ENCODE assay signal across 21 mouse cellular contexts in the genomic region with DNA sequence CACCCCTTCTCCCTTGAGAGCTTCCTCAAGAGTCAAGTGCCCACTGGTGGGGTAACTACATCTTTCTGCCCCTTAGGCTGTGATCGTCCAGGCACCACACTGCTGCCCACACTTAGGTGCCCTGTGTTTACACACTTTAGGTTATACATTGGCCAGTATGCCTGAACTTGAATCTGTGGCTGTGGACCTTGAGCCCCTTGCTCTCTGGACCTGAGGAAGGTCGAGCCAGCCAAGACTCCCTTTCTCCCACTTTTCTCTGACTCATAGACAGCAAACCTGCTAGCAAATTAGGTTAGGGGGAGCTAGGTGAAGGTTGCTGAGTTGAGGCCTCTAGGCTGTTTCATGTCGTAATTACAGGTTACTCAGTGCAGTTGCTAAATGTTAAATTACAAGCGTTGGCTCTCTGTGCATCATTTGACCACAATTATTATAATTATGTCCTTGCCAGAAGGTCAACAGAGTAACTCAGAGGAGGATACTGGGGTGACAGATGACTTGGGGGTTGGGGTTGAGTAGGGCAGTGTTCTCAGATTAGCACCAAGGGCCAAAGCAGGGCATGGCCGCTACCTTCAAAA. TPM values are rescaled to one million over a fixed set of nuclear protein-coding genes. Genes with fewer than 3 reads are reported as not detected.
DNase-seq lines count a peak whose midpoint lies in the region; TF ChIP-seq lines count a peak whose summit lies in the region.
"Had no signal": no experiment of that assay in that cellular context is flagged by ENCODE, and none has a peak within 500 bp of the region (broad histone marks: within the 10 kb centered on the region; RNA-seq: fewer than 3 reads in every experiment).

No protein-coding gene starts in this region.

- H3K79me2 ChIP-seq in C2C12 (ENCODE audit: control insufficient read depth, insufficient read depth) = peaks cover 8% of the 10 kb centered on the region

- no peak overlapping the region for H3ac ChIP-seq in C2C12 (ENCODE audit: control insufficient read depth, insufficient read length, low read depth)

- no peaks in the 10 kb centered on the region for H3K27me3 ChIP-seq in C2C12 (ENCODE audit: control insufficient read depth, insufficient read depth, insufficient read length)
- H3K27me3 ChIP-seq: limb, embryonic 13.5 days had no signal

- no peak for TF ChIP-seq CTCF in C2C12 (IDR thresholded peaks at IDR 0.05; ENCODE audit: control insufficient read depth, insufficient read depth, insufficient read length)

- no peaks in the 10 kb centered on the region for H3K79me3 ChIP-seq in C2C12 (ENCODE audit: low read depth)

- H3K36me3 ChIP-seq in C2C12 (ENCODE audit: control insufficient read depth, insufficient read depth) = no peaks in the 10 kb centered on the region
- H3K36me3 ChIP-seq: limb, embryonic 13.5 days; liver, embryonic 12.5 days; midbrain, embryonic 15.5 days; neural tube, embryonic 12.5 days had no signal

- H3K4me3 ChIP-seq in C2C12 (ENCODE audit: insufficient read depth, poor library complexity, severe bottlenecking) = no peak overlapping the region
- H3K4me3 ChIP-seq: limb, embryonic 13.5 days; liver, embryonic 12.5 days; megakaryocyte, embryonic 14.5 days; midbrain, embryonic 15.5 days; neural tube, embryonic 12.5 days had no signal

- DNase-seq in kidney, adult 18-20 months = peak; percentile 43
- DNase-seq in kidney, postnatal 4 days = no peak
- peak; percentile 19 for DNase-seq in adrenal gland, postnatal 10 days
- peak; percentile 40 to 78 for DNase-seq in kidney, postnatal 25 days
- no peak for DNase-seq in retina, postnatal 1 day
- DNase-seq in spleen, postnatal 14 days (ENCODE audit: low spot score in 2 of 2) = no peak
- DNase-seq: B cell, adult 2 months; cerebellum, adult 8-10 months; gastrocnemius, postnatal 10 days; heart, adult 11 months; lung, adult 2 months; lung, postnatal 14 days; right cerebral cortex, postnatal 25 days; thymus, adult 18-20 months; thymus, postnatal 36 days had no signal

TF ChIP-seq in C2C12, 6 proteins besides CTCF, POLR2A, EP300 and RAD21:
- TF ChIP-seq CEBPB (IDR thresholded peaks at IDR 0.05; ENCODE audit: low read depth) (peak; percentile 52), MYOD1 (IDR thresholded peaks at IDR 0.05; ENCODE audit: control insufficient read depth, insufficient read length, low read depth) (no peak), MYOG (IDR thresholded peaks at IDR 0.05; ENCODE audit: control insufficient read depth, extremely low read depth, insufficient read length) (no peak), MAX (IDR thresholded peaks at IDR 0.05) (no peak), USF1 (IDR thresholded peaks at IDR 0.05; ENCODE audit: low read depth) (no peak), FOSL1 (IDR thresholded peaks at IDR 0.05; ENCODE audit: insufficient read depth, low read length, poor library complexity, severe bottlenecking) (no peak)

RNA-seq across cellular contexts. Expression of gene Metrnl, which starts 2.9 kb away (rescaled TPM):
- 32.4 TPM for polyA plus RNA-seq in C2C12 (2012; fragmentation: generic; extraction: Trizol)
- total RNA-seq in adrenal gland, postnatal 10 days (2021) = 10 to 100 TPM; 15.2 to 34.8 TPM

RNA-seq across cellular contexts. Expression of gene B3gntl1, which starts 25.5 kb away (rescaled TPM):
- 2.7 TPM for polyA plus RNA-seq in C2C12 (2012; fragmentation: generic; extraction: Trizol)
- 1 to 10 TPM; 6.1 to 9.9 TPM for total RNA-seq in adrenal gland, postnatal 10 days (2021)

Comparison
In these comparisons a context has a peak if more than half of its experiments do, and no peak if none do; other contexts are left out.
1. DNase-seq: peak in kidney, adult 18-20 months (single experiment), adrenal gland, postnatal 10 days (single experiment) and kidney, postnatal 25 days (2 of 2); none in kidney, postnatal 4 days (0 of 2), retina, postnatal 1 day (single experiment) and spleen, postnatal 14 days (0 of 2).